Mouse (Mus musculus) lung, adult 2 months (tissue): ENCODE measurements at regions not wholly inside any gene's neighbourhood (a gene's known extent, or its start where the extent isn't known, plus 50 kb on each side); places are given as distances from the start of the nearest gene placed in this dataset.

Source experiments
- CTCF ChIP-seq: fragments of 200-500 bp; IDR thresholded peaks from 2 replicates; pipeline ENCODE4 v1.5.1; 2011; ENCODE audit warnings: mild to moderate bottlenecking, low read length, control low read depth; ENCODE audit not compliant: insufficient read depth
- POLR2A ChIP-seq: fragments of 200-500 bp; IDR thresholded peaks from 2 replicates; pipeline ENCODE4 v1.6.1; 2011; ENCODE audit warnings: low read depth, mild to moderate bottlenecking, control low read depth, low read length, borderline replicate concordance; ENCODE audit errors: extremely low read depth

DNA sequence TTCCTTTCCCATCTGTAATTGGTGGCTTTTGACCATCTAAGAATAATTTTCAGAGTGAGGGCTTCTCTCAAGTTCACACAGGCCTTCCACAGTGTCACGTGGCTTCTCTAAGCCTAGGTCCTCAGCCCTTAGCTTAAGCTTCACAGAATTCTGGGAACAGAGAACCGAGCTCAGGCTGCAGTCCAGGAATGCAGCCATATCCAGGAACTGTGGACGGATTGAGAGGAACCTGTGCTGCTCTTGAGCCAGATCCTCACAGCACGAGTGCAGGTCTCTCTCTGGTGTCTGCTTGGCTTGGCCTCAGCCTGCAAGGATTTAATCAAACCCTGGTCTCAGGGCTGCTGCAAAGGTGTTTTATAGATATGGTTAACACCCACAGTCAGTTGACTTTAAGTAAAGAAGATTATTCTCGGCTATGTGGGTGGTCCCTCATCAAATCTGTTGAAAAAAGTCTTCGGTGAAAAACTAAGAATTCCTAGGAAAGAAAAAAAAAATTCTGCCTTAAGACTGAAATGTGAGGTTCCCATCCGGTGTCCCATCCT is 127.8 kb downstream of the Mis18a start:
- TF ChIP-seq POLR2A (no peak), CTCF (no peak)
